Mouse (Mus musculus): ENCODE results near the gene Pptc7. TPM values are rescaled to one million over a fixed set of nuclear protein-coding genes. Genes with fewer than 3 reads are reported as not detected.

Pptc7 gene
- polyA plus RNA-seq, 1 experiment from 2014 or later, result 9.9 TPM

DNA sequence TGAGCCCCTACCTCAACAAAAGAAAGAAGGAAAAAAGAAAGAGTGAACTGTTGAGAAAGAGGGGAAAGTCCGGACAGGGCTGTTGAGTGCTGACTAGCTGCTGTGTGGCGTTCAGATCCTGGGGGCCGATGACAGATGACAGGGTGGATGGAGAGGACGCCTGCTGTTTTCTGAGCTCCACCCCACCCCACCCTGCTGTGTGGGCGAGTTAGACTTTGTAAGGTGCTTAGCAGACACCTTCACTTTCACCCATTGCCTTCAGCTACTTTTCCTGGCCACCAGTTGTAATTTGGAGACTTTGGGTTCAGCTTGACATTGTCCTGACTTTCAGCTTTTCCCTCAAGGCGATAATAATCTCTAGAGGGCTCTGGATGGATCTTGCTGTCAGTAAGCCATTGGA, 7.0 kb downstream of the Pptc7 start:
- no peak overlapping the region for H3K4me3 ChIP-seq
- H3K9ac ChIP-seq (replicated peaks), result no peak overlapping the region
- peaks cover 29% of the 10 kb centered on the region for H3K4me1 ChIP-seq
- no peak overlapping the region for H3K4me2 ChIP-seq (replicated peaks)
- 65% methylated on average over 6 of the region's 6 CpGs for WGBS
- no peaks in the 10 kb centered on the region for H3K9me3 ChIP-seq
- H3K27me3 ChIP-seq, result no peaks in the 10 kb centered on the region
- H3K36me3 ChIP-seq, result 0 out of 2 replicates have a peak, but pooled peaks cover 2% of the 10 kb centered on the region
- H3K27ac ChIP-seq (replicated peaks), result no peak overlapping the region
- no peak for ATAC-seq (ENCODE audit: low FRiP score, low read depth)

DNA sequence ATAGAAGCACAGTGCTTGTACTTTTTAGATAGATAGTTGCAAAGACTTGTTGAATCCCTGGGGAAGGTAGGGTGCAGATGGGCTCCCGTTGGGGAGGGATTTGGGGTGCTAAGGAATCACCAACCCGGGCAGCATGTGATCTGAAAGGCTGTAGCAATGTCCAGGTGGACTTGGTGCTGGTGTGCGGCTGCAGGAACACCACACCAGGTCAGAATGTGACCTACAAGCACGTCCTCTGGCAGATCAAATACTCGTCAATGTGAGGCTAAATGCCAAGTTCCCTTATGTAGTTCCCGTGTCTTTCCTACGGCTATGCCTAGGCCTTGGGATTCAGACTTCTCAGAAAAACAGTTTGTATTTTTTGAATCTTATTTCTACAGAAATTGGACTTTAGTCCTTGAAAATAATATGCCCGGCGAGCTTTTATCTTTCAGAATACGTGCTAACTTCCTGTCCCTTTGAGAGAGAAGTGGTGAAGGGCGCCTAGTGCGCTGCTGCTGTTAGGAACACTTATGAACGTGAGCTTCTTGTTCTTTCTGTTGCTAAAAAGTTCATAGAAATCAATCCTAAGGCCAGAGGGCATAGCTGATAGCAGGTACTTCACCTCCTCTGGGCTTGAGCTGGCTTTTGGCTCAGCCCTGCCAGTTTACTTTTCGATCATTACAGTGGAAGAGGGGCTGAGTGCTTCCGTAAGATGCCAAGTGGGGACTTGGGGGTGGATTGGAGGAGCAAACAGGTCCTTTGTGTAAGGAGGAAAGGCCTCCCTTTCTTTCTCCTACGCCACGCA, 7.6 kb downstream of the Pptc7 start:
- no peak overlapping the region for H3K4me3 ChIP-seq
- no peak overlapping the region for H3K4me2 ChIP-seq (replicated peaks)
- H3K27me3 ChIP-seq, result no peaks in the 10 kb centered on the region
- no peak overlapping the region for H3K9ac ChIP-seq (replicated peaks)
- no peak for ATAC-seq (ENCODE audit: low FRiP score, low read depth)
- H3K9me3 ChIP-seq, result no peaks in the 10 kb centered on the region
- H3K27ac ChIP-seq (replicated peaks), result 0 out of 2 replicates have a peak overlapping the region, but pooled peaks have one; percentile 25
- peaks cover 2% of the 10 kb centered on the region; the same call in 1 of the 2 replicates for H3K36me3 ChIP-seq
- peaks cover 27% of the 10 kb centered on the region for H3K4me1 ChIP-seq
- 78% methylated on average over 17 of the region's 17 CpGs for WGBS

DNA sequence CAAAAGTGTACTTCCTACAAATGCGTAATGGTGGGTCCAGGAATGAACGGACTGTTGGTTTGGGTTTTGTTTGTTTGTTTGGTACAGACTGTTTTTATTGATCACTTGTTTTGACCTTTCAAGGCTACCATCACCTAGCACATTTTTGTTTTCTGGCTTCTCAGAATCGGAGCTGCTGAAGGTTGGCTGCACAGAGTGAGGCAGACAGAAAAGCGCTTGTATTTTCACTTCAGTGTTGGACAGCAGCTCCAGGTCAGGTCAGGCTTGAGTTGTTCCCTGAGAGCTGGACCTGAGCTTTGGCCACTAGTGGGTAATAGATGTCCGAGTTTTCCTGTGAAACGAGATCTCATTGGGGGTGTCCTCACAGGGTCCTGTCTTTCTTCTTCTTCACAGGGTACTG, 9.0 kb downstream of the Pptc7 start:
- Histone ChIP-seq H3K9ac (replicated peaks) (no peak overlapping the region), H3K4me3 (no peak overlapping the region), H3K4me2 (replicated peaks) (no peak overlapping the region), H3K9me3 (no peaks in the 10 kb centered on the region), H3K27ac (replicated peaks) (0 out of 2 replicates have a peak overlapping the region, but pooled peaks have one; percentile 63), H3K27me3 (no peaks in the 10 kb centered on the region), H3K36me3 (peaks cover 2% of the 10 kb centered on the region; the same call in 1 of the 2 replicates), H3K4me1 (peaks cover 27% of the 10 kb centered on the region)
- 87% methylated on average over 6 of the region's 6 CpGs for WGBS
- ATAC-seq (ENCODE audit: low FRiP score, low read depth), result no peak

DNA sequence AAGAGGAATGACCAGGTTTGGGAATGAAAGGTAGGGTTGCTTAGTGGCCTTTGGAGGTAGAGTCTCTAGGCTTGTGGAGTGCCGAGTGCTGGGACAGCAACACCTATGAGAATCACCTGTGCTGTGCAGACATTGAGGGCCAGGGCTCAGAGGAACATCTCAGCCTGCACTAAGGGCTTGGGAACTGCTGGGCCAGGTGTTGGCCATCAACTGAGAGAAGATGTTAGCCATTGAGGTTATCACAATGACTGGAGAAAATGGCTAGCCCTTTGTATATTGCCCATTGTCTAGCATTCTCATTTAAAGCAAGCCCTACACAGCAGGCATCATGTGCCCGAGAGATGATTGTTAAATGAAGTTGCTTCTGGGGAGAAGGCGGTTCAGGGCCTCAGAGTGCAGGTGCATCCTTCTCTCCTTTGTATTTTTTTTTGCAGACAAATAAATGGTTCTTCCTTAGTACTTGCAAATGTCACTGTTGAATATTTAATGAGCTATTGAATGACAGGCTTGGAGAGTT, 10.1 kb downstream of the Pptc7 start:
- Histone ChIP-seq H3K4me2 (replicated peaks) (0 out of 2 replicates have a peak overlapping the region, but pooled peaks have one; percentile 3), H3K27ac (replicated peaks) (peak overlapping the region; percentile 63), H3K27me3 (no peaks in the 10 kb centered on the region), H3K4me3 (no peak overlapping the region), H3K9me3 (no peaks in the 10 kb centered on the region), H3K36me3 (no peaks in the 10 kb centered on the region; the same call in 1 of the 2 replicates), H3K4me1 (peaks cover 27% of the 10 kb centered on the region), H3K9ac (replicated peaks) (0 out of 2 replicates have a peak overlapping the region, but pooled peaks have one; percentile 24)
- ATAC-seq (ENCODE audit: low FRiP score, low read depth), result no peak
- WGBS, result 47% methylated on average over 3 of the region's 3 CpGs

DNA sequence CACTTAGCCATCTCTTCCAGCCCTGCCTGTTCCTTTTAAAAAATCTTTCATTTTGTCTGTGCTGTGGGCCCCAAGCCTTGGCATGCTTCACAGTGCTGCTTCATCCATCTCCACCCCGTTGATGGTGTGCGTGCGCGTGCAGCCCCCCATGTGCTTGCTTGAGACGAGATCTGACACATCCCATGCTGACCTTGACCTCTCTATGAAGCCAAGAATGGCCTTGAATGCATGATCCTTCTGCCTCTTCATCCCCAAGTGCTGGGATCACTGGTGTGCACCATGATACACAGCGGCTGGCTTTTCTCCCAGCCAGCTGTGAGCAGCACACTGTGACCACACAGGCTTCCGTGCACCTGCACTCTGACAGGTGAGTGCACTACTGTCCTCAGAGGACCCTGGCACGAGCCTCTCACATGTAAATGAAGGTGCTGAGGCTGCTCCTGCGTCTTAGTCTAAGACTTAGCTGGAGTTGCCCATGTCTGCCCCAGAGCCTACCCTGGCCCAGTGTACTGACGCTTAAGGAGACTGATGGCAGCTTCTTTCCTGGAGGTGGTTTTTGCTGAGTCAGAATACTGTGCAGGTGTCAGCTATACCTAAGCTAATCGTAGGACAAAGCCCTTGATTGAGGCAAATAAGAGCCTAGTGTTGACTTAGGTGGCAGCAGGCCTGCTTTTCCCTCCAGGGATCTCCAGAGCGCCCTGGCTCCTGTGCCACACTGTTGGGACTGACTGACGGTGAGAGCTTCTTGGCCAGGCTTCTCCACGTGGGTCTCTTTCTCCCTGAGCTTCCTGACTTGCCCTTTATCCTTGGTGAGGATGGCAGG, 11.2 kb downstream of the Pptc7 start:
- Histone ChIP-seq H3K27ac (replicated peaks) (peak overlapping the region; percentile 63), H3K27me3 (no peaks in the 10 kb centered on the region), H3K9me3 (no peaks in the 10 kb centered on the region), H3K4me3 (no peak overlapping the region), H3K4me1 (peaks cover 27% of the 10 kb centered on the region), H3K36me3 (no peaks in the 10 kb centered on the region; the same call in 1 of the 2 replicates), H3K9ac (replicated peaks) (no peak overlapping the region), H3K4me2 (replicated peaks) (peak overlapping the region; percentile 3; the same call in 1 of the 2 replicates)
- 71% methylated on average over 14 of the region's 14 CpGs for WGBS
- no peak for ATAC-seq (ENCODE audit: low FRiP score, low read depth)

DNA sequence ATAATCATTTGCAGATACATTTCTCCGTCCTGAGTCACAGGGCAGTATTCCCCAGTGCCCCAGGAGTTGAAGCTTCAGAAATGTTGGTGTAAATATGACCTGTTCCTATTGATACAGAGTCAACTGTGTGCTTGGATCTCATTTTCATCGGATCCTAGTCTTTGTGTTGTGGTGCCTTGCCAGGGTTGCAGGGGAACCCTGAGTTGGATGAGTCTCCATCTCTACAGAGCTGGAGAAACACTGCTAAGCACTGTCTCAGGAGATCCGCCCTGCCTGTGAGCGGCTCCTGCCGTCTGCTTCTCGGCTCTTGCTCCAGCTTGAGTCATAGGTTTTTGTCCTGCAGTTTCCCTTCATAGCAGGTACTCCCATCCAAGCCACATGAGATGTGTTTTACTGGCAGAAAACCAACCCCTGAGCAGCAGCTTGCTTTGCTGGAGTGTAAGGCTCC, 15.9 kb downstream of the Pptc7 start:
- Histone ChIP-seq H3K9me3 (no peaks in the 10 kb centered on the region), H3K36me3 (no peaks in the 10 kb centered on the region; the same call in 1 of the 2 replicates), H3K27me3 (no peaks in the 10 kb centered on the region), H3K27ac (replicated peaks) (no peak overlapping the region), H3K4me1 (peaks cover 13% of the 10 kb centered on the region), H3K9ac (replicated peaks) (no peak overlapping the region), H3K4me2 (replicated peaks) (no peak overlapping the region), H3K4me3 (no peak overlapping the region)
- ATAC-seq (ENCODE audit: low FRiP score, low read depth), result no peak
- WGBS, result 91% methylated on average over 6 of the region's 6 CpGs

DNA sequence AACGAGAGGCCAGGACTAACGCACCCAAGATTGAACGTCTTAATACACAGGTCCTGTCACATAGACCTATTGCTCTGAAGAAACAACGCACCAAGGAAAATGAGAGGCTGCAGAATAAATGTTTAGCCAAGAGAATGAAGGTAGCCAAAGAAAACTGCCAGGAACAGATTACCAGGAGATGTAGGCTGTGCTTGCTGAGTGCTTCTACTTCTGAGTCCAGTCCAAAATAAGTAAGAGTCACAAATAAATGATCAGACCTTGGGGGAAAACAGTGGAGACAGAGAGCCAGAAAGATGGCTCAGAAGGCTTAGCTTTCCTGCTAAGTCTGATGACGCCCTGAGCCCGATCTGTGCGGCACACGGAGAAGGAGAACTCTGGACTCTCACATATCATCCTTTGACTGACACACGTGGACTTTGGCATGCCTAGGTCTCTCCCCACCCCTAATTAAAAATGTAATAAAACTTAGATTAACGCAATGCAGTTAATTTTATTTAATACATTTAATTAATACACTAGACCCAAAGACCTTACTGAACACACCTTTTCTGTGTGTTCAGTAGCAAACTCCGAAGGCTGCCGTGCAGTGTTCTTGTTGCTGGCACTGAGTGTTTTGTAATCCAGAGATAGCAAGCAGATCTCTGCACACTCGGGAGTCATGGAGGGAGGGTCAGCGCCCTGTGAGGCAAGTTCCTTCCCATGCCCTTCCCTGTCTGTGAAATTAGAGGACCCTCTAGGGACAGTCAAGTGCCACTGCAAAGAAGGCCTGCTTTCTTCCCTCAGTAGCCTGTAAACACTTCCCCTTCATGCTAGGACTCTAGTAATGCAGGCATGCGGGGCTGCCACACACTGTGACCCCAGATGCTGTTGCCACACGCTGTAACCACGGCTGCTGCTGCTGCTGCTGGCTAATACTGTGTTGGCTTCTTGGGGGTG, 18.9 kb downstream of the Pptc7 start:
- no peak overlapping the region for H3K9ac ChIP-seq (replicated peaks)
- H3K27me3 ChIP-seq, result no peaks in the 10 kb centered on the region
- WGBS, result 73% methylated on average over 17 of the region's 17 CpGs
- no peaks in the 10 kb centered on the region for H3K9me3 ChIP-seq
- no peak overlapping the region for H3K4me3 ChIP-seq
- peaks cover 7% of the 10 kb centered on the region; the same call in 1 of the 2 replicates for H3K4me1 ChIP-seq
- ATAC-seq (ENCODE audit: low FRiP score, low read depth), result no peak
- H3K36me3 ChIP-seq, result no peaks in the 10 kb centered on the region
- no peak overlapping the region for H3K4me2 ChIP-seq (replicated peaks)
- no peak overlapping the region for H3K27ac ChIP-seq (replicated peaks)

DNA sequence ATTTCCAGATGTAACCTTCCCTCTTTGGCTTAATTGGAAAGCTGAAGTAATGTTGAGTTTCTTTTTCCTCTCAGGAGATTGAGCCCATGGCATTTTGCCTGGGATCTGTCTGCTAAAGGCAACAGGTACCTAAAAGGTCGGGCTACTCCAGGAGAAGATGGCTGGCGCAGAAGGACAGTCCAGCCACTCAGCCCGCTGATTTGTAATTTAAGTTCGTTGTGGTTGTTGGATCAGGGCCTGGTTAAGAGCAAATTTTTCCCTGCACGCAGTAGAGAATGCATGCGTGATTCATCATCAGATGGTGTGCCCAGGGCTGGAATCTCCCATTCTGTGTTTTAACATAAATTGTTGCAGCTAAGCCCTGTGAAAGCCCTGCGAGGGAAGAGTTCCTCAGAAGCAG, 19.8 kb downstream of the Pptc7 start:
- H3K27ac ChIP-seq (replicated peaks), result no peak overlapping the region
- no peak overlapping the region for H3K9ac ChIP-seq (replicated peaks)
- no peak overlapping the region for H3K4me3 ChIP-seq
- peaks cover 7% of the 10 kb centered on the region; the same call in 1 of the 2 replicates for H3K4me1 ChIP-seq
- H3K9me3 ChIP-seq, result no peaks in the 10 kb centered on the region
- ATAC-seq (ENCODE audit: low FRiP score, low read depth), result no peak
- H3K4me2 ChIP-seq (replicated peaks), result no peak overlapping the region
- H3K27me3 ChIP-seq, result no peaks in the 10 kb centered on the region
- no peaks in the 10 kb centered on the region for H3K36me3 ChIP-seq
- 93% methylated on average over 7 of the region's 7 CpGs for WGBS

DNA sequence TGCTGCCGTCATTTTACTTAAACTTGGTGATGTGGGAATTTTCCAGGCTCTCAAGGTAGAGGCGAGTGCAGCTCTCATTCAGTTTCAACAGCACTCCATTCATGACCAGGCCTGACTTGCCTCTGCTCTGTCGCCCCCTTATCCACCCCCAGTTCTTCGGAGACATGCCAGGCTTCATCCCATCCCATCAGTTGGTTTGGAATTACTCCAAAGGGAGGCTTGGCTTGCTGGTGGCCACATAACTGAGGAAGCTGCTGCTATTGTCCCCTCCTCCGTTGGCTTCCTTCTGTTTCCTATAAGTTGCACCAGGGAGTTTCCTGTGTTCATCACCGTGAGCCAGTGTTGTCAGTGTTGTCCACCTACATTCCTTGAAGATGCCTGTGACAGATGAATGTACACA, 20.4 kb downstream of the Pptc7 start:
- WGBS, result 96% methylated on average over 6 of the region's 6 CpGs
- Histone ChIP-seq H3K9me3 (no peaks in the 10 kb centered on the region), H3K27me3 (no peaks in the 10 kb centered on the region)

DNA sequence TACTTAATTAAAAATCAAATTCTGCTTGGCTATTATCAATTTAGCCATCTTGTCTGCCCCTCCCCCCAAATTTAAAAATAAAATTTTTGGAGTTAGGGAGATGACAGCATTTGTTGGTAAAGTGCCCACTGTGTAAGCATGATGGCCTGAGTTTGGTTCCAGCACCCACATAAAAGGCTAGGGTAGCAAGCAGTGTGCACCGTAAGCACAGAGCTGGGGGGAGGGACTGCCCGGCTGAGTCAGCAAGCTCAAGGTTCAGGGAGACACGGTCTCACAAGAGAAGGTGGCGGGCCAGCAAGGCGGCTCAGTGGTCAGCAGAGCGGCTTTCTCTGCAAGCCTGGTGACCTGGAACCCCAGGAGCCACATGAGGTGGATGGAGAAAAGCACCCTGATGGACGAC, 21.3 kb downstream of the Pptc7 start:
- H3K27me3 ChIP-seq, result no peaks in the 10 kb centered on the region
- no peak overlapping the region for H3K27ac ChIP-seq (replicated peaks)
- no peak overlapping the region for H3K4me3 ChIP-seq
- no peak overlapping the region for H3K9ac ChIP-seq (replicated peaks)
- no peaks in the 10 kb centered on the region for H3K9me3 ChIP-seq
- no peak overlapping the region for H3K4me2 ChIP-seq (replicated peaks)
- no peak for ATAC-seq (ENCODE audit: low FRiP score, low read depth)
- WGBS, result 91% methylated on average over 7 of the region's 7 CpGs
- peaks cover 7% of the 10 kb centered on the region; the same call in 1 of the 2 replicates for H3K4me1 ChIP-seq
- peaks cover 5% of the 10 kb centered on the region; the same call in 1 of the 2 replicates for H3K36me3 ChIP-seq

More for the DNA sequence above, 20.4 kb downstream of the Pptc7 start:
- H3K4me3 ChIP-seq, result no peak overlapping the region
- no peak overlapping the region for H3K4me2 ChIP-seq (replicated peaks)
- H3K4me1 ChIP-seq, result peaks cover 7% of the 10 kb centered on the region; the same call in 1 of the 2 replicates
- no peak overlapping the region for H3K27ac ChIP-seq (replicated peaks)
- no peak overlapping the region for H3K9ac ChIP-seq (replicated peaks)
- H3K36me3 ChIP-seq, result peaks cover 3% of the 10 kb centered on the region; the same call in 1 of the 2 replicates
- ATAC-seq (ENCODE audit: low FRiP score, low read depth), result no peak

DNA sequence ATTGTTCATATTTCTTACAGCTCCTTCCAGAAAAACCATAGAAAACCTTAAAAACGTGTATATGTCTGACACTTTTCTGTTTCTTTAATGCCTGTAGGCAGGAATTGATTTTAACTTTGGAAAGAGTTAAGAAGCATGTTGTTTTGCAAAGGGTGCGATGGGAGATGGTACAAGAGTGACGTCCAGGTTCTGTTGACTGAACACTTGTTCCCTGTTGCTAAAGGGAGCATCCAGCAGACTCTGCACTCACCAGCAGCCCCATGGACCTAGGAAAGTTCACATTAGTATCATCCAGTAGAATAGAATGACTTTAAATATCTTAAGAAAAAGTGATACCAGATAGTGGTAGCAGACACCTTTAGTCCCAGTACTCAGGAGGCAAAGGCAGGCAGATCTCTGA, 22.4 kb downstream of the Pptc7 start:
- Histone ChIP-seq H3K9ac (replicated peaks) (no peak overlapping the region), H3K4me3 (no peak overlapping the region), H3K9me3 (no peaks in the 10 kb centered on the region), H3K4me2 (replicated peaks) (no peak overlapping the region), H3K27ac (replicated peaks) (no peak overlapping the region), H3K27me3 (no peaks in the 10 kb centered on the region), H3K4me1 (peaks cover 7% of the 10 kb centered on the region; the same call in 1 of the 2 replicates), H3K36me3 (peaks cover 10% of the 10 kb centered on the region; the same call in 1 of the 2 replicates)
- no peak for ATAC-seq (ENCODE audit: low FRiP score, low read depth)
- 90% methylated on average over 3 of the region's 3 CpGs for WGBS

All from midbrain, embryonic 12.5 days (tissue).